Mouse (Mus musculus) adrenal gland, postnatal 4 days (tissue): ENCODE results near the gene Kcnj11. TPM values are rescaled to one million over a fixed set of nuclear protein-coding genes. Genes with fewer than 3 reads are reported as not detected.

ENCODE experiments used
- DNase-seq, 2 experiments: peaks; one replicate each; pipeline ENCODE4 v3.0.0; 2021 to 2022; ENCODE audit warnings: low spot score in 2 of 2, mixed read lengths in 2 of 2
- total RNA-seq, 2 experiments: library from RNA; stranded (reverse); gene quantifications; 2 replicates each; pipeline ENCODE4 v1.2.3; 2021

Gene Kcnj11
- total RNA-seq, 2 experiments from 2014 or later, result 2.3 to 2.8 TPM

DNA sequence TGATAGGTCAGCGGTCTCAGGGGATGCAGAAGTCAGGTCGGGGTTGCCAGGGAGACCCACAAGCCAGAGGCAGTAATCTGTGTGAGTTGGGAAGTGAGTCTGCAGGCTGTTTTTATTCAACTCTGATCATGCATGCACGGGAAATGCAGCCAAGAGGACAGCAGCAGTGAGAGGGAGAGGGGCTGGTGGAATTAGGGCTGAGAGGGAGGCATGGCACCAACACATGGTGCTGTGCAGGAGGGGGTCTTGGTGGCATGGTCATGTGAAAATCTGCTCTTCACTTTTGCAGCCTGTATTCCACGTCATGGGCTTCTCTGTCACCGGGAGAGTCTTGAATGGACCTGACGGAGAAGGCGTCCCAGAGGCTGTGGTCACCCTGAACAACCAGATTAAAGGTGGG is 50.6 kb downstream of the Kcnj11 start:
- no peak for DNase-seq

DNA sequence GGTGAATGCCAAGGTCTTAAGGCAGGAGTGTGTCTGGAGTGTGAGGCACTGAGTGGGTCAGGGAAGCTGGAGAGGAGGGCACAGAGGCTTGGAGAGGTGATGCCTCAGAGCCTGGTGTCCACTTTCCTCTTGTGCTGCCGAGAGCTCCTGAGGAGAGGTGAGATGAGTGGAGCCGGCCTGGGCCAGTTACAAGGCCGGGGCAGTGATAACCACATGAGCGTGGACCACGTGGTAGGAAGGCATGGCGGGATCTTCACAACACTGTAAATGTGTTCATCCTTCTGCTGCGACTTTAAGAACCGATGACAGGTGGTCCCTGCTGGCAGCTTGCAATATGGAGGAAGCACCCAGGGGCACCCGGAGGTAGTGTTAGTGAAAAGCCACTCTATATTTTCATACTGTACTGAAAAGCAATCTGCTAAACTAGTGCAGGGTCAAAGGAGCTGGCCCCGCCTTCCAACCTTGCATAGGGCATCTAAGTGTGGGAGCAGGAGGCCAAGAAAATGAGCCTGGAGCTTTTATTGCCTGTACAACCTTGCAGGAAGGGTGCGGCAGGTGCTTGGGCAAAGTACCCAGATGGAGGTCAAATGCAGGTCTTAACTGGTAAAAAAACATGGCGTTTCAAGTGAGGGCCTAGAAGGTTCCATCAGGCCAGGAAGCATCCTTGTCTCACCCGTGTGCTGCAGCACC is 52.5 kb downstream of the Kcnj11 start:
- no peak for DNase-seq

DNA sequence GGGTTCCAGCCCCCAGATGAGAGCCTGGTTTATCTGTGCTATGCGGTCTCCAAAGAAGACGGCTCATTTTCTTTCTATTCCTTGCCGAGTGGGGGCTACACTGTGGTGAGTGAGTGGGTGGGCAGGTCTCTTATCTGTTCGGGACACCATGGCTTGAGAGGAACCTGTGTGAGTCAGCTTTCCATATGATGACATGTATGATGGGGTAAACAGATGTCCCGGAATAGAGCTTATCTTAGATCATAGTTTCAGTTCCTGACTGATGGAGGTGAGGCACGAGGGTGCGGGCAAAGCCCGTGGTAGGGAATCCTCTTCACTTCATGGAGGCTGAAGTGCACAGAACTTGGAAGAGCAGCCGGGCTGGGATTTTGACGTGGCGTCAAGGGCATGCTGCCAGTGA is 54.7 kb downstream of the Kcnj11 start:
- no peak for DNase-seq

DNA sequence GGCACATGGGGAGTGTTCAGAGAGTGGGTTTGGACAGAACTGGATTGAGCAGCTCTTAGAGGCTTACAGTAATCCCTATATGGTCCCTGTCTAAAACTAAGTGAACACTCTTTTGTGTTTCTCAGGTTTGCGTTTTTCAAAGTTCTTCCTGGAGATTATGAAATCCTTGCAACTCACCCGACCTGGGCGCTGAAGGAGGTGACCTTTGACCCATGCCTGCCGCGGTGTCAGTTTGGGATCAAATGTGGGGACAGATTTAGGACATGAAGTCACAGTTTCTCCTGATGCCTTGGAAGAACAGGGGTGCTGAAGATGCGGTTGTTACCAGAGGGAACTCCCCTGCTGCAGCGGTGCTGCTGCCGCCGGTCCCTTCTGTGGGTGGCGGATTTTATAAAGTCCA is 56.5 kb downstream of the Kcnj11 start:
- no peak for DNase-seq

Other genes with a start within 250 kb of the Kcnj11 start
- 100 to 1,000 TPM; 147 to 148 TPM for gene Kdelr1, start 228.0 kb downstream of the Kcnj11 start, total RNA-seq
- 1 to 10 TPM; 2.0 to 2.1 TPM for gene Grin2d, start 222.4 kb downstream of the Kcnj11 start, total RNA-seq
- gene Syngr4, start 204.1 kb downstream of the Kcnj11 start, total RNA-seq, result under 1 TPM; 0.79 to 0.95 TPM
- 10 to 100 TPM; 30.2 to 33.3 TPM for gene Tmem143, start 203.8 kb downstream of the Kcnj11 start, total RNA-seq
- gene Emp3, start 179.4 kb downstream of the Kcnj11 start, total RNA-seq, result 100 to 1,000 TPM; 191 to 202 TPM
- 1 to 10 TPM; 8.8 to 10.0 TPM for gene Ccdc114, start 176.7 kb downstream of the Kcnj11 start, total RNA-seq
- 1 to 10 TPM; 1.5 to 7.2 TPM for gene Abcc6, start 70.5 kb downstream of the Kcnj11 start, total RNA-seq
- gene Nomo1, start 67.1 kb downstream of the Kcnj11 start, total RNA-seq, result 10 to 100 TPM; 53.4 to 57.7 TPM
- 1 to 10 TPM in 1 of 2 experiments, under 1 TPM in 1; 0.76 to 9.4 TPM for gene Abcc8, start 79.3 kb upstream of the Kcnj11 start, total RNA-seq
- 10 to 100 TPM in 1 of 2 experiments, 1 to 10 TPM in 1; 1.6 to 11.5 TPM for gene Ush1c, start 137.7 kb upstream of the Kcnj11 start, total RNA-seq
- not detected for gene Otog, start 140.2 kb upstream of the Kcnj11 start, total RNA-seq